ENCODE assay signal across 23 mouse cellular contexts in genomic region chr12:6381833-6382232, GRCm38 (mm10).
DNase-seq lines count a peak whose midpoint lies in the region; ATAC-seq lines count a peak whose summit lies in the region.
"Had no signal": no experiment of that assay in that cellular context is flagged by ENCODE, and none has a peak within 500 bp of the region (broad histone marks: within the 10 kb centered on the region; RNA-seq: fewer than 3 reads in every experiment).

No protein-coding gene starts in this region.

- no peaks in the 10 kb centered on the region for H3K36me3 ChIP-seq in forebrain, embryonic 13.5 days (ENCODE audit: poor library complexity, severe bottlenecking)
- no peaks in the 10 kb centered on the region for H3K36me3 ChIP-seq in forebrain, embryonic 12.5 days (replicated peaks)
- H3K36me3 ChIP-seq: embryonic facial prominence, embryonic 13.5 days; G1E; heart, embryonic 10.5 days; hindbrain, embryonic 12.5 days had no signal

- H3K9me3 ChIP-seq in forebrain, embryonic 13.5 days (replicated peaks): no peaks in the 10 kb centered on the region
- no peaks in the 10 kb centered on the region for H3K9me3 ChIP-seq in forebrain, embryonic 12.5 days
- H3K9me3 ChIP-seq: embryonic facial prominence, embryonic 13.5 days; G1E; heart, embryonic 10.5 days; hindbrain, embryonic 12.5 days had no signal

- DNase-seq in frontal cortex, postnatal 10 days (ENCODE audit: low spot score in 2 of 2): no peak
- peak; percentile 2 to 3 for DNase-seq in left cerebral cortex, adult 18-20 months (ENCODE audit: low spot score in 2 of 2)
- DNase-seq in left cerebral cortex, adult 11 months (ENCODE audit: low spot score): no peak
- peak; percentile 35 for DNase-seq in brain, adult 2 months (ENCODE audit: low read depth, low spot score)
- DNase-seq: adrenal gland, adult 8-10 months; adrenal gland, postnatal 36 days; B cell, adult 2 months; cerebellum, adult 11-12 months; cerebellum, adult 9-10 months; cerebellum, postnatal 25 days; gastrocnemius, postnatal 10 days; heart, adult 18-20 months; heart, postnatal 10 days; heart, postnatal 4 days had no signal

- no peak overlapping the region for H3K4me2 ChIP-seq in forebrain, embryonic 13.5 days
- no peak overlapping the region for H3K4me2 ChIP-seq in forebrain, embryonic 12.5 days
- H3K4me2 ChIP-seq: embryonic facial prominence, embryonic 13.5 days; hindbrain, embryonic 12.5 days had no signal

- WGBS in forebrain, embryonic 13.5 days: 81% methylated on average over 7 of the region's 7 CpGs
- 83% methylated on average over 7 of the region's 7 CpGs for WGBS in forebrain, embryonic 12.5 days

- H3K4me3 ChIP-seq in forebrain, embryonic 13.5 days: no peak overlapping the region
- H3K4me3 ChIP-seq in forebrain, embryonic 12.5 days (replicated peaks): no peak overlapping the region
- H3K4me3 ChIP-seq: embryonic facial prominence, embryonic 13.5 days; heart, embryonic 10.5 days; hindbrain, embryonic 12.5 days had no signal

- no peaks in the 10 kb centered on the region for H3K27me3 ChIP-seq in forebrain, embryonic 13.5 days
- no peaks in the 10 kb centered on the region for H3K27me3 ChIP-seq in forebrain, embryonic 12.5 days
- H3K27me3 ChIP-seq: embryonic facial prominence, embryonic 13.5 days; hindbrain, embryonic 12.5 days had no signal

- no peak overlapping the region for H3K27ac ChIP-seq in forebrain, embryonic 13.5 days
- H3K27ac ChIP-seq in forebrain, embryonic 12.5 days: no peak overlapping the region
- H3K27ac ChIP-seq: embryonic facial prominence, embryonic 13.5 days; heart, embryonic 10.5 days; hindbrain, embryonic 12.5 days; hindbrain, postnatal 0 days had no signal

- H3K9ac ChIP-seq in forebrain, embryonic 13.5 days: no peak overlapping the region
- no peak overlapping the region for H3K9ac ChIP-seq in forebrain, embryonic 12.5 days
- H3K9ac ChIP-seq: embryonic facial prominence, embryonic 13.5 days; hindbrain, embryonic 12.5 days had no signal

- ATAC-seq in forebrain, embryonic 13.5 days: 0 out of 2 replicates have a peak, but pooled peaks have one; percentile 33
- ATAC-seq in forebrain, embryonic 12.5 days (ENCODE audit: low FRiP score): no peak
- ATAC-seq in frontal cortex, adult (ENCODE audit: low TSS enrichment): peak; percentile 72; the same call in 1 of the 2 replicates
- ATAC-seq: CD4-positive, CD25-positive, alpha-beta regulatory T cell, adult 4 months; hindbrain, postnatal 0 days had no signal

- H3K4me1 ChIP-seq in forebrain, embryonic 13.5 days: no peaks in the 10 kb centered on the region
- no peaks in the 10 kb centered on the region for H3K4me1 ChIP-seq in forebrain, embryonic 12.5 days
- H3K4me1 ChIP-seq: embryonic facial prominence, embryonic 13.5 days; heart, embryonic 10.5 days; hindbrain, embryonic 12.5 days had no signal

Comparison
In these comparisons a context has a peak if more than half of its experiments do, and no peak if none do; other contexts are left out.
1. DNase-seq: peak in left cerebral cortex, adult 18-20 months (2 of 2) and brain, adult 2 months (single experiment); none in frontal cortex, postnatal 10 days (0 of 2) and left cerebral cortex, adult 11 months (single experiment).